Mouse (Mus musculus): Measurements from ENCODE around the gene Arr3.

DNA sequence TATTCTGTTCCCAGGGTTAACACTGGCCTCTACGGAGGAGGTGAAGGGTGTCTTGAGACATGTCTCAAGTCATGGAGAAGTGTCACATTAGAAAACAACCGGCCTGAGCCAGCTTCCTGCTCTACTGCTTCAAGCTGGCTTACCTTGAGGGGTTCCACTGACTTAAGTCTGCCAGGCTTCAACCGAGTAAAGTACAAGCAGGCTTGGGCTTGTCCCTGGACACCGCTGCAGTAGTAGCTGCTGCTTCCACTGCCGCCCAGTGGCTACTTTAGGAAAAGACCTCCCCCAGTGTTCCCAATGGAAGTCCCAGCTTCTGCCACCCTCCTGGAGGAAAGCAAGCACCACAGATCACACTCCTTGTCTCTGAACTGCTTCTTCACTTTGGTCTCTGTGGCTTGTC lies 7.9 kb upstream of the Arr3 start:
- TF ChIP-seq CTCF (IDR thresholded peaks at IDR 0.05; ENCODE audit: control insufficient read depth, insufficient read depth, insufficient read length): no peak
- TF ChIP-seq USF1 (IDR thresholded peaks at IDR 0.05; ENCODE audit: low read depth): no peak
- TF ChIP-seq MYOG (IDR thresholded peaks at IDR 0.05; ENCODE audit: control insufficient read depth, extremely low read depth, insufficient read length): no peak
- TF ChIP-seq MAX (IDR thresholded peaks at IDR 0.05): no peak
